Mouse (Mus musculus) neural tube, embryonic 12.5 days (tissue): ENCODE measurements at regions not wholly inside any gene's neighbourhood (a gene's known extent, or its start where the extent isn't known, plus 50 kb on each side); places are given as distances from the start of the nearest gene placed in this dataset.
A peak's percentile ranks its signal among the peaks of the same experiment; 100 is the strongest.

Experiments used
- ATAC-seq: fragments of 200-750 bp; cut with Nextera tagmentation; 2 replicates; pipeline ENCODE4 v1.8.0; 2017; ENCODE audit warnings: low read depth, mild to moderate bottlenecking, moderate TSS enrichment, moderate library complexity; ENCODE audit not compliant: low FRiP score
- H3K27ac ChIP-seq: fragments of 300-500 bp; sonication (generic); 2 replicates; pipeline ENCODE4 v1.5.1; 2016
- H3K27me3 ChIP-seq: fragments of 300-500 bp; sonication (generic); replicated peaks from 2 replicates; pipeline ENCODE4 v1.6.1; 2016; ENCODE audit warnings: mild to moderate bottlenecking
- H3K36me3 ChIP-seq: fragments of 300-500 bp; sonication (generic); 2 replicates; pipeline ENCODE4 v1.6.1; 2016; ENCODE audit warnings: mild to moderate bottlenecking
- H3K4me1 ChIP-seq: fragments of 300-500 bp; sonication (generic); 2 replicates; pipeline ENCODE4 v1.6.1; 2016
- H3K4me2 ChIP-seq: fragments of 300-500 bp; sonication (generic); replicated peaks from 2 replicates; pipeline ENCODE4 v1.6.1; 2016; ENCODE audit warnings: mild to moderate bottlenecking
- H3K4me3 ChIP-seq: fragments of 300-500 bp; sonication (generic); 2 replicates; pipeline ENCODE4 v1.5.1; 2016
- H3K9ac ChIP-seq: fragments of 300-500 bp; sonication (generic); 2 replicates; pipeline ENCODE4 v1.6.1; 2016; ENCODE audit warnings: mild to moderate bottlenecking
- H3K9me3 ChIP-seq: fragments of 300-500 bp; sonication (generic); 2 replicates; pipeline ENCODE4 v1.6.1; 2016; ENCODE audit warnings: mild to moderate bottlenecking
- WGBS: fragments of 180-500 bp; shearing (Covaris S2); methylation state at CpG from one replicate; pipeline ENCODE4 v1.1.7; 2016; 5-methylcytosine and 5-hydroxymethylcytosine counted together

GRCm38 (mm10) chr2:110426881-110427280 is 63.9 kb upstream of the Fibin start:
- Histone ChIP-seq H3K9me3 (no peaks in the 10 kb centered on the region), H3K36me3 (no peaks in the 10 kb centered on the region), H3K4me3 (no peak overlapping the region), H3K27me3 (no peaks in the 10 kb centered on the region), H3K4me2 (no peak overlapping the region), H3K4me1 (no peaks in the 10 kb centered on the region), H3K9ac (no peak overlapping the region), H3K27ac (no peak overlapping the region)
- WGBS = 69% methylated on average over 4 of the region's 4 CpGs
- ATAC-seq = no peak

- Histone ChIP-seq H3K36me3 (no peaks in the 10 kb centered on the region), H3K4me3 (no peak overlapping the region), H3K9me3 (no peaks in the 10 kb centered on the region), H3K27ac (no peak overlapping the region), H3K27me3 (no peaks in the 10 kb centered on the region), H3K4me1 (no peaks in the 10 kb centered on the region), H3K4me2 (no peak overlapping the region), H3K9ac (no peak overlapping the region)
- no peak for ATAC-seq
- WGBS = 93% methylated on average over 3 of the region's 3 CpGs
Measured at GRCm38 (mm10) chr2:110452694-110453093, 89.7 kb upstream of the Fibin start.

- Histone ChIP-seq H3K9me3 (no peaks in the 10 kb centered on the region), H3K4me2 (no peak overlapping the region), H3K27me3 (no peaks in the 10 kb centered on the region), H3K9ac (no peak overlapping the region), H3K36me3 (no peaks in the 10 kb centered on the region), H3K4me3 (no peak overlapping the region), H3K27ac (no peak overlapping the region), H3K4me1 (no peaks in the 10 kb centered on the region)
- WGBS = 81% methylated on average over 3 of the region's 3 CpGs
- ATAC-seq = no peak
Measured at GRCm38 (mm10) chr2:110472307-110472995, 109.5 kb upstream of the Fibin start.

- Histone ChIP-seq H3K27ac (no peak overlapping the region), H3K36me3 (no peaks in the 10 kb centered on the region), H3K9me3 (no peaks in the 10 kb centered on the region), H3K9ac (no peak overlapping the region), H3K4me2 (no peak overlapping the region), H3K27me3 (no peaks in the 10 kb centered on the region), H3K4me1 (no peaks in the 10 kb centered on the region), H3K4me3 (no peak overlapping the region)
- WGBS = 52% methylated on average over 5 of the region's 5 CpGs
- ATAC-seq = no peak
Measured at GRCm38 (mm10) chr2:110476591-110476990, 113.6 kb upstream of the Fibin start.

GRCm38 (mm10) chr2:110481327-110481726 is 115.8 kb upstream of the Slc5a12 start:
- no peak overlapping the region for H3K9ac ChIP-seq
- H3K27me3 ChIP-seq = no peaks in the 10 kb centered on the region
- no peaks in the 10 kb centered on the region for H3K9me3 ChIP-seq
- no peak for ATAC-seq
- no peak overlapping the region for H3K4me2 ChIP-seq
- H3K36me3 ChIP-seq = no peaks in the 10 kb centered on the region
- H3K4me1 ChIP-seq = peaks cover 2% of the 10 kb centered on the region; the same call in 1 of the 2 replicates
- no peak overlapping the region for H3K27ac ChIP-seq
- H3K4me3 ChIP-seq = no peak overlapping the region
- WGBS = 91% methylated on average over 2 of the region's 2 CpGs

GRCm38 (mm10) chr2:110486201-110486600 is 110.9 kb upstream of the Slc5a12 start:
- H3K36me3 ChIP-seq = no peaks in the 10 kb centered on the region
- no peak overlapping the region for H3K27ac ChIP-seq
- 46% methylated on average over 5 of the region's 5 CpGs for WGBS
- no peaks in the 10 kb centered on the region for H3K9me3 ChIP-seq
- no peak overlapping the region for H3K4me3 ChIP-seq
- no peak overlapping the region for H3K9ac ChIP-seq
- no peak overlapping the region for H3K4me2 ChIP-seq
- ATAC-seq = no peak
- peaks cover 10% of the 10 kb centered on the region; the same call in 1 of the 2 replicates for H3K4me1 ChIP-seq
- H3K27me3 ChIP-seq = no peaks in the 10 kb centered on the region

- ATAC-seq = peak; percentile 56
- H3K27ac ChIP-seq = no peak overlapping the region
Measured at GRCm38 (mm10) chr2:110486724-110487123, 110.4 kb upstream of the Slc5a12 start.

GRCm38 (mm10) chr2:110487950-110488349 is 109.1 kb upstream of the Slc5a12 start:
- Histone ChIP-seq H3K27ac (no peak overlapping the region), H3K27me3 (no peaks in the 10 kb centered on the region), H3K4me1 (peaks cover 10% of the 10 kb centered on the region; the same call in 1 of the 2 replicates), H3K4me2 (no peak overlapping the region), H3K36me3 (no peaks in the 10 kb centered on the region), H3K4me3 (no peak overlapping the region), H3K9me3 (no peaks in the 10 kb centered on the region), H3K9ac (no peak overlapping the region)
- 54% methylated on average over 7 of the region's 7 CpGs for WGBS
- ATAC-seq = no peak

More at GRCm38 (mm10) chr2:110486724-110487123, 110.4 kb upstream of the Slc5a12 start:
- H3K27me3 ChIP-seq = no peaks in the 10 kb centered on the region
- no peaks in the 10 kb centered on the region for H3K9me3 ChIP-seq
- H3K36me3 ChIP-seq = no peaks in the 10 kb centered on the region
- H3K4me2 ChIP-seq = 0 out of 2 replicates have a peak overlapping the region, but pooled peaks have one; percentile 7
- H3K4me3 ChIP-seq = no peak overlapping the region
- H3K4me1 ChIP-seq = peaks cover 10% of the 10 kb centered on the region; the same call in 1 of the 2 replicates
- WGBS = 15% methylated on average over 4 of the region's 4 CpGs
- no peak overlapping the region for H3K9ac ChIP-seq

- Histone ChIP-seq H3K27ac (no peak overlapping the region), H3K9ac (no peak overlapping the region), H3K4me2 (no peak overlapping the region), H3K4me3 (no peak overlapping the region), H3K4me1 (no peaks in the 10 kb centered on the region), H3K27me3 (no peaks in the 10 kb centered on the region), H3K36me3 (no peaks in the 10 kb centered on the region), H3K9me3 (no peaks in the 10 kb centered on the region)
- no peak for ATAC-seq
- 75% methylated on average over 2 of the region's 2 CpGs for WGBS
Measured at GRCm38 (mm10) chr2:110501786-110502185, 95.3 kb upstream of the Slc5a12 start.

- Histone ChIP-seq H3K4me3 (no peak overlapping the region), H3K9me3 (no peaks in the 10 kb centered on the region), H3K4me1 (no peaks in the 10 kb centered on the region), H3K36me3 (no peaks in the 10 kb centered on the region), H3K27me3 (no peaks in the 10 kb centered on the region), H3K9ac (no peak overlapping the region), H3K27ac (no peak overlapping the region), H3K4me2 (no peak overlapping the region)
- no peak for ATAC-seq
- WGBS = 80% methylated on average over 3 of the region's 3 CpGs
Measured at GRCm38 (mm10) chr2:110508162-110508748, 88.8 kb upstream of the Slc5a12 start.

- H3K36me3 ChIP-seq = no peaks in the 10 kb centered on the region
- H3K9me3 ChIP-seq = no peaks in the 10 kb centered on the region
- WGBS = 69% methylated on average over 7 of the region's 7 CpGs
- no peak overlapping the region for H3K4me2 ChIP-seq
- H3K27me3 ChIP-seq = no peaks in the 10 kb centered on the region
- ATAC-seq = no peak
- H3K4me3 ChIP-seq = no peak overlapping the region
- no peak overlapping the region for H3K9ac ChIP-seq
- no peak overlapping the region for H3K27ac ChIP-seq
- no peaks in the 10 kb centered on the region for H3K4me1 ChIP-seq
Measured at GRCm38 (mm10) chr2:110523173-110523803, 73.8 kb upstream of the Slc5a12 start.

- WGBS = 62% methylated on average over 3 of the region's 3 CpGs
- H3K9ac ChIP-seq = no peak overlapping the region
- H3K4me3 ChIP-seq = no peak overlapping the region
- H3K4me1 ChIP-seq = no peaks in the 10 kb centered on the region
- H3K36me3 ChIP-seq = no peaks in the 10 kb centered on the region
- no peaks in the 10 kb centered on the region for H3K27me3 ChIP-seq
- no peak overlapping the region for H3K27ac ChIP-seq
- no peaks in the 10 kb centered on the region for H3K9me3 ChIP-seq
- no peak for ATAC-seq
- no peak overlapping the region for H3K4me2 ChIP-seq
Measured at GRCm38 (mm10) chr2:110528191-110528590, 68.9 kb upstream of the Slc5a12 start.
